Mouse (Mus musculus): ENCODE measurements around the gene Cmtm3. TPM values are rescaled to one million over a fixed set of nuclear protein-coding genes. Genes with fewer than 3 reads are reported as not detected.

The Cmtm3 gene
- polyA plus RNA-seq, 1 experiment from 2014 or later, result 122 TPM

- Histone ChIP-seq H3K4me1 (peaks cover 17% of the 10 kb centered on the region), H3K9me3 (no peaks in the 10 kb centered on the region), H3K4me3 (replicated peaks) (no peak overlapping the region), H3K9ac (no peak overlapping the region), H3K4me2 (no peak overlapping the region), H3K36me3 (no peaks in the 10 kb centered on the region), H3K27ac (no peak overlapping the region), H3K27me3 (replicated peaks) (no peaks in the 10 kb centered on the region)
- WGBS, result 84% methylated on average over 6 of the region's 6 CpGs
- no peak for ATAC-seq (ENCODE audit: insufficient read depth, low FRiP score, low read depth)
Observed at GRCm38 (mm10) chr8:104371121-104371520, 31.9 kb downstream of the Cmtm3 start.

GRCm38 (mm10) chr8:104373779-104374178 lies 34.6 kb downstream of the Cmtm3 start:
- no peak overlapping the region for H3K4me3 ChIP-seq (replicated peaks)
- no peaks in the 10 kb centered on the region for H3K9me3 ChIP-seq
- peak overlapping the region; percentile 86 for H3K27ac ChIP-seq
- no peak for ATAC-seq (ENCODE audit: insufficient read depth, low FRiP score, low read depth)
- H3K4me2 ChIP-seq, result peak overlapping the region; percentile 14; the same call in 1 of the 2 replicates
- WGBS, result 79% methylated on average over 11 of the region's 11 CpGs
- H3K4me1 ChIP-seq, result peaks cover 25% of the 10 kb centered on the region
- no peaks in the 10 kb centered on the region for H3K27me3 ChIP-seq (replicated peaks)
- no peaks in the 10 kb centered on the region for H3K36me3 ChIP-seq
- no peak overlapping the region for H3K9ac ChIP-seq

GRCm38 (mm10) chr8:104374269-104374668 lies 35.1 kb downstream of the Cmtm3 start:
- Histone ChIP-seq H3K27ac (peak overlapping the region; percentile 86), H3K9ac (no peak overlapping the region), H3K36me3 (no peaks in the 10 kb centered on the region), H3K4me3 (replicated peaks) (no peak overlapping the region), H3K4me1 (peaks cover 25% of the 10 kb centered on the region), H3K9me3 (no peaks in the 10 kb centered on the region), H3K4me2 (peak overlapping the region; percentile 14; the same call in 1 of the 2 replicates), H3K27me3 (replicated peaks) (no peaks in the 10 kb centered on the region)
- ATAC-seq (ENCODE audit: insufficient read depth, low FRiP score, low read depth), result no peak
- WGBS, result 61% methylated on average over 11 of the region's 11 CpGs

GRCm38 (mm10) chr8:104374864-104375846 lies 35.9 kb downstream of the Cmtm3 start:
- Histone ChIP-seq H3K4me3 (replicated peaks) (no peak overlapping the region), H3K36me3 (no peaks in the 10 kb centered on the region), H3K27ac (peak overlapping the region; percentile 86), H3K4me2 (peak overlapping the region; percentile 17; the same call in 1 of the 2 replicates), H3K9me3 (no peaks in the 10 kb centered on the region), H3K9ac (no peak overlapping the region), H3K4me1 (peaks cover 22% of the 10 kb centered on the region), H3K27me3 (replicated peaks) (no peaks in the 10 kb centered on the region)
- ATAC-seq (ENCODE audit: insufficient read depth, low FRiP score, low read depth), result peak; percentile 87
- WGBS, result 29% methylated on average over 14 of the region's 14 CpGs

- 65% methylated on average over 5 of the region's 5 CpGs for WGBS
- Histone ChIP-seq H3K36me3 (no peaks in the 10 kb centered on the region), H3K27ac (peak overlapping the region; percentile 86), H3K9me3 (no peaks in the 10 kb centered on the region), H3K4me2 (peak overlapping the region; percentile 15; the same call in 1 of the 2 replicates), H3K4me1 (peaks cover 23% of the 10 kb centered on the region), H3K27me3 (replicated peaks) (no peaks in the 10 kb centered on the region), H3K4me3 (replicated peaks) (no peak overlapping the region), H3K9ac (no peak overlapping the region)
- ATAC-seq (ENCODE audit: insufficient read depth, low FRiP score, low read depth), result no peak
Observed at GRCm38 (mm10) chr8:104375959-104376358, 36.7 kb downstream of the Cmtm3 start.

- no peaks in the 10 kb centered on the region for H3K27me3 ChIP-seq (replicated peaks)
- H3K4me3 ChIP-seq (replicated peaks), result no peak overlapping the region
- no peaks in the 10 kb centered on the region for H3K9me3 ChIP-seq
- WGBS, result 50% methylated on average over 11 of the region's 11 CpGs
- H3K4me1 ChIP-seq, result peaks cover 28% of the 10 kb centered on the region
- H3K9ac ChIP-seq, result no peak overlapping the region
- no peak for ATAC-seq (ENCODE audit: insufficient read depth, low FRiP score, low read depth)
- H3K27ac ChIP-seq, result peak overlapping the region; percentile 40; the same call in 1 of the 2 replicates
- H3K36me3 ChIP-seq, result no peaks in the 10 kb centered on the region
- H3K4me2 ChIP-seq, result no peak overlapping the region
Observed at GRCm38 (mm10) chr8:104376669-104377068, 37.5 kb downstream of the Cmtm3 start.

- H3K27me3 ChIP-seq (replicated peaks), result no peaks in the 10 kb centered on the region
- H3K4me2 ChIP-seq, result no peak overlapping the region
- H3K27ac ChIP-seq, result peak overlapping the region; percentile 40; the same call in 1 of the 2 replicates
- no peak for ATAC-seq (ENCODE audit: insufficient read depth, low FRiP score, low read depth)
- H3K36me3 ChIP-seq, result no peaks in the 10 kb centered on the region
- peaks cover 46% of the 10 kb centered on the region for H3K4me1 ChIP-seq
- 61% methylated on average over 10 of the region's 10 CpGs for WGBS
- H3K4me3 ChIP-seq (replicated peaks), result no peak overlapping the region
- no peaks in the 10 kb centered on the region for H3K9me3 ChIP-seq
- no peak overlapping the region for H3K9ac ChIP-seq
Observed at GRCm38 (mm10) chr8:104379301-104379836, 40.2 kb downstream of the Cmtm3 start.

GRCm38 (mm10) chr8:104380269-104380668 lies 41.1 kb downstream of the Cmtm3 start:
- Histone ChIP-seq H3K36me3 (no peaks in the 10 kb centered on the region), H3K9ac (no peak overlapping the region), H3K4me3 (replicated peaks) (no peak overlapping the region), H3K27ac (no peak overlapping the region; the same call in 1 of the 2 replicates), H3K4me1 (peaks cover 40% of the 10 kb centered on the region), H3K4me2 (no peak overlapping the region), H3K9me3 (no peaks in the 10 kb centered on the region), H3K27me3 (replicated peaks) (no peaks in the 10 kb centered on the region)
- 78% methylated on average over 7 of the region's 7 CpGs for WGBS
- no peak for ATAC-seq (ENCODE audit: insufficient read depth, low FRiP score, low read depth)

GRCm38 (mm10) chr8:104380961-104381411 lies 41.8 kb downstream of the Cmtm3 start:
- Histone ChIP-seq H3K4me1 (peaks cover 35% of the 10 kb centered on the region), H3K27me3 (replicated peaks) (no peaks in the 10 kb centered on the region), H3K4me3 (replicated peaks) (no peak overlapping the region), H3K27ac (no peak overlapping the region; the same call in 1 of the 2 replicates), H3K4me2 (no peak overlapping the region), H3K9me3 (no peaks in the 10 kb centered on the region), H3K9ac (no peak overlapping the region), H3K36me3 (no peaks in the 10 kb centered on the region)
- 73% methylated on average over 5 of the region's 5 CpGs for WGBS
- no peak for ATAC-seq (ENCODE audit: insufficient read depth, low FRiP score, low read depth)

GRCm38 (mm10) chr8:104383296-104383695 lies 44.1 kb downstream of the Cmtm3 start:
- H3K9ac ChIP-seq, result no peak overlapping the region
- H3K4me3 ChIP-seq (replicated peaks), result no peak overlapping the region
- peaks cover 40% of the 10 kb centered on the region for H3K4me1 ChIP-seq
- no peaks in the 10 kb centered on the region for H3K9me3 ChIP-seq
- H3K4me2 ChIP-seq, result no peak overlapping the region
- ATAC-seq (ENCODE audit: insufficient read depth, low FRiP score, low read depth), result no peak
- no peaks in the 10 kb centered on the region for H3K27me3 ChIP-seq (replicated peaks)
- no peaks in the 10 kb centered on the region for H3K36me3 ChIP-seq
- WGBS, result 48% methylated on average over 2 of the region's 2 CpGs
- H3K27ac ChIP-seq, result peak overlapping the region; percentile 68; the same call in 1 of the 2 replicates

- Histone ChIP-seq H3K36me3 (no peaks in the 10 kb centered on the region), H3K4me3 (replicated peaks) (no peak overlapping the region), H3K27me3 (replicated peaks) (no peaks in the 10 kb centered on the region), H3K9me3 (no peaks in the 10 kb centered on the region), H3K9ac (no peak overlapping the region), H3K4me1 (peaks cover 40% of the 10 kb centered on the region), H3K27ac (peak overlapping the region; percentile 68; the same call in 1 of the 2 replicates), H3K4me2 (no peak overlapping the region)
- WGBS, result 73% methylated on average over 3 of the region's 3 CpGs
- ATAC-seq (ENCODE audit: insufficient read depth, low FRiP score, low read depth), result peak; percentile 44; the same call in 1 of the 2 replicates
Observed at GRCm38 (mm10) chr8:104383977-104384376, 44.8 kb downstream of the Cmtm3 start.

GRCm38 (mm10) chr8:104386693-104387092 lies 47.5 kb downstream of the Cmtm3 start:
- peaks cover 34% of the 10 kb centered on the region for H3K4me1 ChIP-seq
- H3K27me3 ChIP-seq (replicated peaks), result no peaks in the 10 kb centered on the region
- H3K4me2 ChIP-seq, result no peak overlapping the region
- H3K9ac ChIP-seq, result no peak overlapping the region
- no peak overlapping the region for H3K4me3 ChIP-seq (replicated peaks)
- 27% methylated on average over 4 of the region's 4 CpGs for WGBS
- no peak for ATAC-seq (ENCODE audit: insufficient read depth, low FRiP score, low read depth)
- no peaks in the 10 kb centered on the region for H3K36me3 ChIP-seq
- H3K27ac ChIP-seq, result no peak overlapping the region
- no peaks in the 10 kb centered on the region for H3K9me3 ChIP-seq
